Mouse (Mus musculus) urinary bladder, postnatal 25 days (tissue): ENCODE data around the gene Rab4a.
A peak's percentile ranks its signal among the peaks of the same experiment; 100 is the strongest.

Experiments used
- DNase-seq: peaks from one replicate; pipeline ENCODE4 v3.0.0; 2022; ENCODE audit warnings: low spot score

The Rab4a gene

GRCm38 (mm10) chr8:123847546-123847945, 41.8 kb downstream of the Rab4a start:
- DNase-seq, result no peak

- no peak for DNase-seq
These were observed 43.6 kb downstream of the Rab4a start for GRCm38 (mm10) chr8:123849352-123849751.

GRCm38 (mm10) chr8:123851590-123851989, 45.8 kb downstream of the Rab4a start:
- DNase-seq, result no peak

- DNase-seq, result no peak
These were observed 48.5 kb downstream of the Rab4a start for GRCm38 (mm10) chr8:123854252-123854651.

GRCm38 (mm10) chr8:123854733-123855475, 49.1 kb downstream of the Rab4a start:
- no peak for DNase-seq

- no peak for DNase-seq
These were observed 51.6 kb downstream of the Rab4a start for GRCm38 (mm10) chr8:123857361-123857760.

GRCm38 (mm10) chr8:123858574-123858940, 52.8 kb downstream of the Rab4a start:
- peak; percentile 6 for DNase-seq

- peak; percentile 89 for DNase-seq
These were observed 53.3 kb downstream of the Rab4a start for GRCm38 (mm10) chr8:123858941-123859647.

- peak; percentile 37 for DNase-seq
These were observed 54.0 kb downstream of the Rab4a start, which contains the start of gene Ccsap for GRCm38 (mm10) chr8:123859648-123860259. Gene Ccsap, minus strand, starts transcription at chr8:123860209.

- no peak for DNase-seq
These were observed 54.6 kb downstream of the Rab4a start for GRCm38 (mm10) chr8:123860386-123860785.

- no peak for DNase-seq
These were observed 60.0 kb downstream of the Rab4a start for GRCm38 (mm10) chr8:123865786-123866185.

GRCm38 (mm10) chr8:123866971-123867370, 61.2 kb downstream of the Rab4a start:
- DNase-seq, result no peak

GRCm38 (mm10) chr8:123872048-123872447, 66.3 kb downstream of the Rab4a start:
- DNase-seq, result no peak

GRCm38 (mm10) chr8:123873364-123873763, 67.6 kb downstream of the Rab4a start:
- no peak for DNase-seq

GRCm38 (mm10) chr8:123874324-123874723, 68.5 kb downstream of the Rab4a start:
- no peak for DNase-seq

- DNase-seq, result no peak
These were observed 72.1 kb downstream of the Rab4a start for GRCm38 (mm10) chr8:123877865-123878264.

GRCm38 (mm10) chr8:123880271-123880670, 74.5 kb downstream of the Rab4a start:
- DNase-seq, result no peak

GRCm38 (mm10) chr8:123880821-123881350, 75.1 kb downstream of the Rab4a start:
- DNase-seq, result no peak

- DNase-seq, result no peak
These were observed 76.6 kb downstream of the Rab4a start for GRCm38 (mm10) chr8:123882412-123882811.

- DNase-seq, result no peak
These were observed 77.3 kb downstream of the Rab4a start for GRCm38 (mm10) chr8:123883094-123883493.
